Mouse (Mus musculus) heart, embryonic 16.5 days (tissue): ENCODE measurements around the gene Galr2. TPM values are rescaled to one million over a fixed set of nuclear protein-coding genes. Genes with fewer than 3 reads are reported as not detected.

Source experiments
- ATAC-seq: fragments of 200-750 bp; cut with Nextera tagmentation; replicated peaks from 2 replicates; pipeline ENCODE4 v1.8.0; 2017; ENCODE audit warnings: moderate number of reproducible peaks; ENCODE audit not compliant: insufficient read depth, low FRiP score; ENCODE audit errors: extremely low read depth
- H3K27ac ChIP-seq: fragments of 300-500 bp; sonication (generic); 2 replicates; pipeline ENCODE4 v1.5.1; 2014; ENCODE audit warnings: mild to moderate bottlenecking, low read length, control low read depth, moderate library complexity
- H3K27me3 ChIP-seq: fragments of 300-500 bp; sonication (generic); 2 replicates; pipeline ENCODE4 v1.6.1; 2014; ENCODE audit warnings: low read length, mixed read lengths; ENCODE audit not compliant: control insufficient read depth, insufficient read depth
- H3K36me3 ChIP-seq: fragments of 300-500 bp; sonication (generic); 2 replicates; pipeline ENCODE4 v1.6.1; 2014; ENCODE audit not compliant: control insufficient read depth, insufficient read depth
- H3K4me1 ChIP-seq: fragments of 300-500 bp; sonication (generic); 2 replicates; pipeline ENCODE4 v1.6.1; 2014; ENCODE audit warnings: low read length, mixed read lengths; ENCODE audit not compliant: control insufficient read depth, insufficient read depth
- H3K4me2 ChIP-seq: fragments of 300-500 bp; sonication (generic); 2 replicates; pipeline ENCODE4 v1.6.1; 2014; ENCODE audit warnings: low read depth, mild to moderate bottlenecking, control low read depth, low read length
- H3K4me3 ChIP-seq: fragments of 300-500 bp; sonication (generic); 2 replicates; pipeline ENCODE4 v1.5.1; 2014; ENCODE audit warnings: mild to moderate bottlenecking, control low read depth, low read length
- H3K9ac ChIP-seq: fragments of 300-500 bp; sonication (generic); 2 replicates; pipeline ENCODE4 v1.6.1; 2014; ENCODE audit warnings: low read length, control low read depth
- H3K9me3 ChIP-seq: fragments of 300-500 bp; sonication (generic); replicated peaks from 2 replicates; pipeline ENCODE4 v1.6.1; 2016; ENCODE audit warnings: low read length; ENCODE audit not compliant: control insufficient read depth
- WGBS: fragments of 180-500 bp; shearing (Covaris S2); extraction: QIAGEN DNeasy Blood & Tissue Kit; methylation state at CpG from one replicate; pipeline ENCODE4 v1.1.7; 2014; 5-methylcytosine and 5-hydroxymethylcytosine counted together
- polyA plus RNA-seq: library from polyadenylated mRNA; unstranded; fragments of >200 nt; fragmentation: Nextera tagmentation; extraction: Ambion mirVana; gene quantifications from 2 replicates; pipeline ENCODE4 v1.2.1, GENCODE M21; 2015

The Galr2 gene
- 0.11 and 0.20 TPM in 2 replicates for polyA plus RNA-seq

- H3K9ac ChIP-seq: peak within 1 kb of the TSS; percentile 32
- H3K9me3 ChIP-seq: no peaks in the 10 kb centered on the region
- peak within 1 kb of the TSS; percentile 46 for H3K4me3 ChIP-seq
- 7% methylated on average over 46 of the region's 48 CpGs for WGBS
- H3K36me3 ChIP-seq: no peaks in the 10 kb centered on the region
- H3K4me1 ChIP-seq: peaks cover 8% of the 10 kb centered on the region
- H3K27me3 ChIP-seq: peaks cover 55% of the 10 kb centered on the region
- peak within 1 kb of the TSS; percentile 65 for H3K4me2 ChIP-seq
- ATAC-seq: no peak
- H3K27ac ChIP-seq: no peak within 1 kb of the TSS
Observed at GRCm38 (mm10) chr11:116280751-116281663, at the start of gene Galr2. Gene Galr2 (plus strand): TSS chr11:116280939.

GRCm38 (mm10) chr11:116232427-116232826 lies 48.3 kb upstream of the Galr2 start:
- H3K36me3 ChIP-seq: no peaks in the 10 kb centered on the region
- H3K4me3 ChIP-seq: no peak overlapping the region
- H3K4me2 ChIP-seq: peak overlapping the region; percentile 14
- H3K4me1 ChIP-seq: no peaks in the 10 kb centered on the region
- peaks cover 14% of the 10 kb centered on the region for H3K27me3 ChIP-seq
- 28% methylated on average over 17 of the region's 17 CpGs for WGBS
- no peak overlapping the region for H3K9ac ChIP-seq
- no peak for ATAC-seq
- H3K27ac ChIP-seq: no peak overlapping the region
- H3K9me3 ChIP-seq: no peaks in the 10 kb centered on the region

GRCm38 (mm10) chr11:116234901-116235300 lies 45.8 kb upstream of the Galr2 start:
- no peak for ATAC-seq
- Histone ChIP-seq H3K36me3 (no peaks in the 10 kb centered on the region), H3K27me3 (peaks cover 21% of the 10 kb centered on the region), H3K9ac (no peak overlapping the region), H3K27ac (no peak overlapping the region), H3K4me1 (no peaks in the 10 kb centered on the region), H3K9me3 (no peaks in the 10 kb centered on the region), H3K4me2 (no peak overlapping the region), H3K4me3 (no peak overlapping the region)
- WGBS: 79% methylated on average over 8 of the region's 8 CpGs

GRCm38 (mm10) chr11:116237742-116238395 lies 42.9 kb upstream of the Galr2 start, which contains the start of gene Evpl:
Gene Evpl (minus strand): TSS chr11:116238077.
- Histone ChIP-seq H3K36me3 (no peaks in the 10 kb centered on the region), H3K4me1 (no peaks in the 10 kb centered on the region), H3K9me3 (no peaks in the 10 kb centered on the region), H3K9ac (peak within 1 kb of the TSS; percentile 35; the same call in 1 of the 2 replicates), H3K27me3 (peaks cover 21% of the 10 kb centered on the region), H3K4me3 (peak within 1 kb of the TSS; percentile 36), H3K4me2 (peak within 1 kb of the TSS; percentile 49), H3K27ac (no peak within 1 kb of the TSS)
- ATAC-seq: peak; percentile 74
- WGBS: 9% methylated on average over 29 of the region's 31 CpGs

GRCm38 (mm10) chr11:116239797-116240196 lies 40.9 kb upstream of the Galr2 start:
- Histone ChIP-seq H3K4me2 (no peak overlapping the region), H3K27me3 (peaks cover 11% of the 10 kb centered on the region), H3K9ac (no peak overlapping the region), H3K9me3 (no peaks in the 10 kb centered on the region), H3K4me1 (no peaks in the 10 kb centered on the region), H3K4me3 (no peak overlapping the region), H3K27ac (no peak overlapping the region), H3K36me3 (0 out of 2 replicates have a peak, but pooled peaks cover under 1% of the 10 kb centered on the region)
- 32% methylated on average over 7 of the region's 7 CpGs for WGBS
- no peak for ATAC-seq

- H3K4me2 ChIP-seq: no peak overlapping the region
- H3K4me3 ChIP-seq: no peak overlapping the region
- H3K36me3 ChIP-seq: peaks cover 20% of the 10 kb centered on the region
- 51% methylated on average over 12 of the region's 12 CpGs for WGBS
- no peak overlapping the region for H3K9ac ChIP-seq
- peaks cover 8% of the 10 kb centered on the region for H3K27me3 ChIP-seq
- H3K27ac ChIP-seq: no peak overlapping the region
- no peaks in the 10 kb centered on the region for H3K9me3 ChIP-seq
- ATAC-seq: no peak
- H3K4me1 ChIP-seq: no peaks in the 10 kb centered on the region
Observed at GRCm38 (mm10) chr11:116241744-116242235, 38.9 kb upstream of the Galr2 start.

- Histone ChIP-seq H3K9ac (no peak overlapping the region), H3K4me2 (no peak overlapping the region), H3K27me3 (no peaks in the 10 kb centered on the region), H3K9me3 (no peaks in the 10 kb centered on the region), H3K4me3 (no peak overlapping the region), H3K36me3 (peaks cover 42% of the 10 kb centered on the region), H3K27ac (no peak overlapping the region), H3K4me1 (no peaks in the 10 kb centered on the region)
- ATAC-seq: no peak
- 82% methylated on average over 8 of the region's 8 CpGs for WGBS
Observed at GRCm38 (mm10) chr11:116244580-116244979, 36.2 kb upstream of the Galr2 start.

GRCm38 (mm10) chr11:116245616-116246015 lies 35.1 kb upstream of the Galr2 start:
- no peak overlapping the region for H3K4me3 ChIP-seq
- ATAC-seq: no peak

More at GRCm38 (mm10) chr11:116245616-116246015, 35.1 kb upstream of the Galr2 start:
- H3K27ac ChIP-seq: no peak overlapping the region
- 77% methylated on average over 6 of the region's 6 CpGs for WGBS
- H3K4me2 ChIP-seq: no peak overlapping the region
- H3K4me1 ChIP-seq: no peaks in the 10 kb centered on the region
- no peaks in the 10 kb centered on the region for H3K27me3 ChIP-seq
- H3K9ac ChIP-seq: no peak overlapping the region
- H3K36me3 ChIP-seq: peaks cover 53% of the 10 kb centered on the region
- H3K9me3 ChIP-seq: no peaks in the 10 kb centered on the region
